Mouse (Mus musculus): Measurements from ENCODE around the gene Car9. TPM values are rescaled to one million over a fixed set of nuclear protein-coding genes. Genes with fewer than 3 reads are reported as not detected.

Car9 gene
- polyA plus RNA-seq, 1 experiment from 2014 or later: 0.19 TPM

DNA sequence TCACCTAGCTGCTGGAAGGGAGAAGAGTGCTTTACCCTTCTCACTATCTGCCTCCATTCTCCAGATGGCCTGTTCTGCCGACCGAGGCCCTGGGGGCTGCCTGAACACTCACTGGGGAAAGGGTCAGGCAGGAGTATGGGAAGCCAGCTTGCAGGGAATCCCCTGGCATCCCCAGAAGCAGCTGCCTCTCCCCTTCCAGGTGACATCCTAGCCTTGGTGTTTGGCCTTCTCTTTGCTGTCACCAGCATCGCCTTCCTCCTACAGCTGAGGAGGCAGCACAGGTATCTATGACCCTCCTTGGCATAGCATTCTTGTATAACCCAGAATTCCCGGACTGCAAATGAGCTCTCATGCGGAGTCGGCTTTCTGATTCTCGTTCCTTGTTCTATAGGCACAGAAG, 5.9 kb downstream of the Car9 start:
- ATAC-seq (replicated peaks): no peak
- Histone ChIP-seq H3K9ac (replicated peaks) (no peak overlapping the region), H3K4me2 (replicated peaks) (no peak overlapping the region), H3K27me3 (peaks cover 9% of the 10 kb centered on the region; the same call in 1 of the 2 replicates), H3K27ac (replicated peaks) (no peak overlapping the region), H3K36me3 (no peaks in the 10 kb centered on the region), H3K4me1 (peaks cover 15% of the 10 kb centered on the region), H3K4me3 (no peak overlapping the region), H3K9me3 (no peaks in the 10 kb centered on the region)
- WGBS: 67% methylated on average over 7 of the region's 7 CpGs

DNA sequence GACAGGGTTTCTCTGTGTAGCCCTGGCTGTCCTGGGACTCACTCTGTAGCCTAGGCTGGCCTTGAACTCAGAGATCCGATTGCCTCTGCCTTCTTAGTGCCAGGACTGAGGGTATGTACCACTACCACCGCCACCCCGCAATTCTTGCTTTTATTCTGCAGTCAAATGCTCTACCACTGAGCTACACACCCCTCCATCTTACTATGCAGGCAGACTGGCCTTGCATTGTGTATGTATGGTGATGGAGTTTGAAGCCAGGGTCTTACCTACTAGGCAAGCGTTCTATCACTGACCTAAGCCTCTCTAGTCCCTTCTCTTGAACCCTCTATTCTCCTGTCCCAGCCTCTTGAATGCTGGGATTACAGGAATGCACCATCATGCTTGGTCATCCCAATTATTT, 6.5 kb downstream of the Car9 start:
- no peak overlapping the region for H3K4me3 ChIP-seq
- ATAC-seq (replicated peaks): no peak
- H3K9me3 ChIP-seq: no peaks in the 10 kb centered on the region
- H3K4me2 ChIP-seq (replicated peaks): no peak overlapping the region
- H3K27me3 ChIP-seq: peaks cover 6% of the 10 kb centered on the region; the same call in 1 of the 2 replicates
- H3K9ac ChIP-seq (replicated peaks): no peak overlapping the region
- no peaks in the 10 kb centered on the region for H3K36me3 ChIP-seq
- H3K27ac ChIP-seq (replicated peaks): no peak overlapping the region
- peaks cover 9% of the 10 kb centered on the region for H3K4me1 ChIP-seq
- 81% methylated on average over 4 of the region's 4 CpGs for WGBS

DNA sequence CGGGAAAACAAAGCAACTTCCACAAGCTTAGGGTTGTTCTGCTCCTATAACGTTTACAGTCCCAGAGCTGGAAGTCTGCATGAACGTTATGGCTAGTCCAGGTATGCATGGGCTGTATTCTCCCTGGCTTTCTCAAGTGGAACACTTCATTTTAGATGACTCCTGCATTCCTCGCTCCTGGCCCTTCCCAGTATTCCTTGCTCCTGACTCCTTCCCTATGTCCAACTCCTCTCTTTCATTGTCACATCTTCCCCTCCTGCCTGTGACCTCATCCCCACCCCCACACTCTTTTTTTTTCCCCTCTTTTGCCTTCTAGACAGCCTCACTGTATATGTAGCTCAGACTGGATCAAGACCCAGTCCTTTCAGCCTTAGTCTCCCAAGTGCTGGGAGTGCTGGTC, 7.0 kb downstream of the Car9 start:
- Histone ChIP-seq H3K36me3 (no peaks in the 10 kb centered on the region), H3K9me3 (no peaks in the 10 kb centered on the region), H3K4me2 (replicated peaks) (no peak overlapping the region), H3K9ac (replicated peaks) (no peak overlapping the region), H3K4me1 (peaks cover 4% of the 10 kb centered on the region), H3K4me3 (no peak overlapping the region), H3K27me3 (peaks cover 4% of the 10 kb centered on the region; the same call in 1 of the 2 replicates), H3K27ac (replicated peaks) (no peak overlapping the region)
- ATAC-seq (replicated peaks): no peak
- 84% methylated on average over 4 of the region's 4 CpGs for WGBS

DNA sequence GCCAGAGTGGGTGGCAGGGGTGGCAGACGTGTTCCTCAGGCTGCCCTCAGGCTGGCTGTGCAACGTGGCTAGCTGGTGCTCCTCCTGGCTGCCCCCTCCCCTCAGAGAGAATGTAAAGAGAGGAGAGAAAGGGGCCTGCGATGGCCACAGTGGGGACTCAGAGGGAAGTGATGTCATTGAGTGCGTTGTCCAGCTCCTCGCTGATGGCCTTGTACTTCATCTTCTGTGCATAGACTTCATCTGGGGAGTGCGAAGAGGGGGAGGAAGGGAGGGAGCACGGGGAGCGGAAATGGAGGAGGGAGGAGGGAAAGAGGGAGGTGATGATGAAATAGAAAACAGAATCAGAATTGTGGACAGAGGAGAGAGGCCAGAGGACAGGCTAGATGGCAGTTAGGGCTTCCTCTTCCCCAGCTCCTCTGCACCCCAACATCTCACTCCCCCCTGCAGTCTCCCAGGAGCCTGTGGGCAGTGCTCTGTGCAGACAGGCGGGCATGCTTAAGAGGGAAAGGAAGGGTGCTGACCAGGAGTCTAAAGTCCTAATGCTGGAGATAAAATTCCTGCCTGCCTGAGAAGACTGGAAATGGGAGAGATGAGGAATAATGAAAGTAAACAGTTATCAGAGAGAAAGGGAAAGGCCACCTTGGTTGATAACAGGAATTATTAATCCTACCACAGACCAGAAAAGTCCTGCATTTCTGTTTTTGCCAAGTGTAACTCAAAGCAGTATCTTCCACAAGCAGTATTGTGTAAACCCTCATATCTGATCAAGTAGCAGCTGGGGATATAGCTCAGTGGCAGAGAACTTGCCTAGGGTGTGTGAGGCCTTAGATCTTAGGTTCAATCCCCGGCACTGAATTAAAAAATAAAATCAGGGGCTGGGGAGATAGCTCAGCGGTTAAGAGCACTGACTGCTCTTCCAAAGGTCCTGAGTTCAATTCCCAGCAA, 9.3 kb downstream of the Car9 start:
- no peak overlapping the region for H3K27ac ChIP-seq (replicated peaks)
- H3K36me3 ChIP-seq: no peaks in the 10 kb centered on the region
- H3K4me3 ChIP-seq: no peak overlapping the region
- no peaks in the 10 kb centered on the region for H3K9me3 ChIP-seq
- no peak overlapping the region for H3K9ac ChIP-seq (replicated peaks)
- ATAC-seq (replicated peaks): no peak
- H3K4me1 ChIP-seq: peaks cover 6% of the 10 kb centered on the region; the same call in 1 of the 2 replicates
- H3K4me2 ChIP-seq (replicated peaks): no peak overlapping the region
- peaks cover 4% of the 10 kb centered on the region; the same call in 1 of the 2 replicates for H3K27me3 ChIP-seq
- WGBS: 69% methylated on average over 11 of the region's 11 CpGs

DNA sequence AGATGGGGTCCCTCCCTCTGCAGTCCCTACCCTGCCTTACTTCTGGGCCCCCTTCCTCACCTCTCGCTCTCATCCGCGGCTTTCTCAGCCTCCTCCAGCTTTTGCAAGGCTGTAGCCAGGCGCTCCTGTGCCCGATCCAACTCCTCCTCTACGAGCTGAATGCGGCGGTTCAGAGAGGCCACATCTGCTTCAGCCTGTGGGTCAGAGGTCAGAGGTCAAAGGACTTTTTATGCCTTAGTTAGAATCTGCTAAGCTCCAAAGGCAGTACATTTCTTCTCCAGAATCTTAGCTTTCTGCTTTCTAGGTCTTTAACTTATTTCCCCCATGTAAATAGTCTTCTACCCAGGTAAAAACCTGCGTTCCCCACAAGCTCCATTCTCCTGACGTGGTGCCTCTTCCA, 12.8 kb downstream of the Car9 start:
- H3K27me3 ChIP-seq: peaks cover 33% of the 10 kb centered on the region
- no peaks in the 10 kb centered on the region for H3K9me3 ChIP-seq
- no peak overlapping the region for H3K4me3 ChIP-seq
- ATAC-seq (replicated peaks): no peak
- 18% methylated on average over 10 of the region's 10 CpGs for WGBS
- H3K4me1 ChIP-seq: peaks cover 17% of the 10 kb centered on the region
- no peaks in the 10 kb centered on the region for H3K36me3 ChIP-seq
- H3K27ac ChIP-seq (replicated peaks): no peak overlapping the region
- H3K9ac ChIP-seq (replicated peaks): no peak overlapping the region
- peak overlapping the region; percentile 19; the same call in 1 of the 2 replicates for H3K4me2 ChIP-seq (replicated peaks)

DNA sequence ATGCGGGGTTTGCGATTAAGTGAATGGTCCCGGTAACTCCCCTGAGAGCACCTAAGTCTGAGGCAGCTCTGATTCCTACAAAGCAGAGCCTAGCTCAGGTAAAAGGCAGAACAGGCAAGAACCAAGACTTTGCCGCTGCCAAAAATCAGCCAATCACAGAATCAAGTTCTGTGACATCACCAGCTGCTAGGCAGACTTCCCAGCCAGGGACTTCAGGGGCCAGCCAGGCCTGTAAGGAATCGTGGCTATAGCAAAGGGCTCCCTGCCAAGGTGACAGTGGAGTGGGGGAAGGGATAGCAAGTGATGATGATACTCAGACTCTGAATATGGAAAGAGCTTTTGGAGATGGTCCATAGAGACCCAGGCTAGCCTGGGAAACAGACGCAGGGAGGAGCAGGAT, 13.2 kb downstream of the Car9 start:
- Histone ChIP-seq H3K27me3 (peaks cover 36% of the 10 kb centered on the region), H3K9ac (replicated peaks) (no peak overlapping the region), H3K36me3 (no peaks in the 10 kb centered on the region), H3K9me3 (no peaks in the 10 kb centered on the region), H3K4me3 (no peak overlapping the region), H3K27ac (replicated peaks) (no peak overlapping the region), H3K4me1 (peaks cover 17% of the 10 kb centered on the region), H3K4me2 (replicated peaks) (peak overlapping the region; percentile 19; the same call in 1 of the 2 replicates)
- peak; percentile 60 for ATAC-seq (replicated peaks)
- WGBS: 12% methylated on average over 6 of the region's 6 CpGs

DNA sequence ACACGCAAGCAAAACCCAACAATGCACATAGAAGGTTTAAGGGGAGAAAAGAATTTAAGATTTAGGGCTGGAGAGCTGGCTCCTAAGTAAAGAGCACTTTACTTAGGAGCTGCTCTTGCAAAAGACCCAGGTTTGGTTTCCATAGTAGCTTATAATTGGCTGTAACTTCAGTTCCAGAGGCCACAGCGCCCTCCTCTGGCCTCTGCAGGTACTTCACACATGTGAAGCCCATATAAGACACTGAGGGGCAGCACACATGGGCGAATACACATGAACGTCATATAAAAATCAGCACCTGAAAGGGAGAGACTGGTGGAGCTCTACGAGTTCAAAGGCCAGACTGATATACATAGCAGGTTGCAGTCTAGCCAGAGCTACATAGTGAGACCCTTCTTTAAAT, 21.1 kb downstream of the Car9 start:
- peaks cover 11% of the 10 kb centered on the region for H3K36me3 ChIP-seq
- no peaks in the 10 kb centered on the region for H3K9me3 ChIP-seq
- H3K27ac ChIP-seq (replicated peaks): no peak overlapping the region
- ATAC-seq (replicated peaks): no peak
- no peak overlapping the region for H3K9ac ChIP-seq (replicated peaks)
- peaks cover 11% of the 10 kb centered on the region for H3K4me1 ChIP-seq
- peaks cover 26% of the 10 kb centered on the region for H3K27me3 ChIP-seq
- WGBS: 69% methylated on average over 5 of the region's 5 CpGs
- H3K4me3 ChIP-seq: no peak overlapping the region
- H3K4me2 ChIP-seq (replicated peaks): no peak overlapping the region

DNA sequence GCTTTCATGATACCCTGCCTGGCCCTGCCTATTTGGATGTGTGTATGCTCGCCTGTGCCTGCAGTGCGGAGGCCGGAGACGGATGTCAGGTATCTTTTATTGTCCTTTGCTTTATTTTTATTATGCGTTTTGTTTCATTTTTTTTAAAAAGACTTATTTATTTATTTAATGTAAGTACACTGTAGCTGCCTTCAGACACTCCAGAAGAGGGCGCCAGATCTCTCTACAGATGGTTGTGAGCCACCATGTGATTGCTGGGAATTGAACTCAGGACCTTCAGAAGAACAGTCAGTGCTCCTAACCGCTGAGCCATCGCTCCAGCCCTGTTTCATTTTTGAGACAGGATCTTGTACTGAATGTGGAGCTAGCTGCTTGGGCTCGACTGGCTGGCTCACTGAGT, 21.7 kb downstream of the Car9 start:
- WGBS: 82% methylated on average over 9 of the region's 9 CpGs
- Histone ChIP-seq H3K9me3 (no peaks in the 10 kb centered on the region), H3K27ac (replicated peaks) (no peak overlapping the region), H3K4me1 (peaks cover 5% of the 10 kb centered on the region), H3K4me2 (replicated peaks) (no peak overlapping the region), H3K9ac (replicated peaks) (no peak overlapping the region), H3K27me3 (peaks cover 20% of the 10 kb centered on the region), H3K4me3 (no peak overlapping the region), H3K36me3 (peaks cover 17% of the 10 kb centered on the region)
- no peak for ATAC-seq (replicated peaks)

DNA sequence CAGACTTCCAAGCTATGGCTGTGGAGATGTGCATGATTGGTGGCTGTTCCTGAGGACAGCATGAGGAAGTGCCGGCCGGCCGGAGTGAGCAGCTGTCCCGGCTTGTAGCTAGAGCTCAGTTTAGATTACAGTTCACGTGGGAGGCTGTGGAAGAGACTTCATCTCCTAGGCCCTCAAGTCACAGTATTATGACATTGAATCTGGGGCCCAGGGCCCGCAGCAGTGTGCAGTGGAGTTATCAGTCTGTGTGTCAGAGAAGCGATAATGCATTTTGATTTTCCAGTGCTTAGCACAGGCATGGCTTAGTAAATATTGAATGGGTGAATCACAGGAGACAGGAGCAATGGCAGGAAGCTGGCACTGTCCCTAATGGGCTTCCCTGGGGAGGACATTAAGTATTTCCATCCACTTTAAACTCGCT, 23.3 kb downstream of the Car9 start:
- H3K27me3 ChIP-seq: peaks cover 9% of the 10 kb centered on the region; the same call in 1 of the 2 replicates
- no peak overlapping the region for H3K4me2 ChIP-seq (replicated peaks)
- 83% methylated on average over 8 of the region's 8 CpGs for WGBS
- H3K27ac ChIP-seq (replicated peaks): no peak overlapping the region
- no peaks in the 10 kb centered on the region for H3K9me3 ChIP-seq
- H3K4me1 ChIP-seq: no peaks in the 10 kb centered on the region
- peaks cover 30% of the 10 kb centered on the region for H3K36me3 ChIP-seq
- H3K4me3 ChIP-seq: no peak overlapping the region
- H3K9ac ChIP-seq (replicated peaks): no peak overlapping the region
- no peak for ATAC-seq (replicated peaks)

DNA sequence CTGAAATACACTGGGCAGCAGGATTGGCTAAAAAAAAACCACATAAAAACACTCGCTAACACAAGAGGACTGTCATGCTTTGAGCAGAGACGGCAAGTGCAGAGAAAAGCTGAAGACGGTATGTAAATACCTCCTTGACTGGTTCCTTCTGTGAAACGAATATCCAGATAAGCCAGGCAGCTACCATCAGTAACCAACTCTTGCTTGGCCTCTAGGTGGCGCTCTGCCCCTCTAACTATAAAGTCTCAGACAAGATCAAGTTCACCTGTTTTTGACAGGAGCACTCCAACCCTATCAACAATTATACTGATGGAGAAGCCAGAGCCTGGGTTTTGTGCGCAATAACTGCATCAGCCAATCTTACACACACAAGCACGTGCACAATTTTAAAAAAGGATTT, 23.8 kb downstream of the Car9 start:
- no peaks in the 10 kb centered on the region for H3K9me3 ChIP-seq
- H3K27me3 ChIP-seq: peaks cover 4% of the 10 kb centered on the region; the same call in 1 of the 2 replicates
- H3K9ac ChIP-seq (replicated peaks): no peak overlapping the region
- no peaks in the 10 kb centered on the region for H3K4me1 ChIP-seq
- H3K27ac ChIP-seq (replicated peaks): no peak overlapping the region
- H3K36me3 ChIP-seq: peaks cover 35% of the 10 kb centered on the region
- H3K4me3 ChIP-seq: no peak overlapping the region
- no peak for ATAC-seq (replicated peaks)
- no peak overlapping the region for H3K4me2 ChIP-seq (replicated peaks)
- WGBS: 24% methylated on average over 7 of the region's 7 CpGs

DNA sequence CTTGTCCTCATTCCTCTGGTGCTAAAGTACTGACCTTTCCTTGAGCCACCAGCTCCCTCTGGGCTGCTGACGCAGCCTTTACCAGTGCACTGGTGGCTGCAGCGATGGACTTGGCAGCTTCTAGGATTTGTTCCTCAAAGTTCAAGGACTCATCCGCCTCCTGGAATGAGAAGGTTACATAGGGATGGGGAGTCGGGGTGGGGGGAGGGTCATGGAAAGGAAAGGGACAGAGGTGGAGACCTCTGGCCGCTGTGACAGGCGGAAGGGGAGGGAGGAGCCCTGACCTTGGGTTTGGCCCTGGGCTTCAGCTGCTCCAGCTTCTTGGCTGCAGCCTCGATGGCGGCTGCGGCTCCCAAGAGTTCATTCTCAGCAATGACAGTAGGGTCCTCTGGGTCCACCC, 26.5 kb downstream of the Car9 start:
- H3K36me3 ChIP-seq: peaks cover 61% of the 10 kb centered on the region
- no peak overlapping the region for H3K9ac ChIP-seq (replicated peaks)
- H3K4me2 ChIP-seq (replicated peaks): no peak overlapping the region
- H3K4me1 ChIP-seq: no peaks in the 10 kb centered on the region
- WGBS: 92% methylated on average over 9 of the region's 9 CpGs
- no peaks in the 10 kb centered on the region for H3K9me3 ChIP-seq
- ATAC-seq (replicated peaks): no peak
- H3K27me3 ChIP-seq: no peaks in the 10 kb centered on the region
- H3K4me3 ChIP-seq: no peak overlapping the region
- H3K27ac ChIP-seq (replicated peaks): no peak overlapping the region

DNA sequence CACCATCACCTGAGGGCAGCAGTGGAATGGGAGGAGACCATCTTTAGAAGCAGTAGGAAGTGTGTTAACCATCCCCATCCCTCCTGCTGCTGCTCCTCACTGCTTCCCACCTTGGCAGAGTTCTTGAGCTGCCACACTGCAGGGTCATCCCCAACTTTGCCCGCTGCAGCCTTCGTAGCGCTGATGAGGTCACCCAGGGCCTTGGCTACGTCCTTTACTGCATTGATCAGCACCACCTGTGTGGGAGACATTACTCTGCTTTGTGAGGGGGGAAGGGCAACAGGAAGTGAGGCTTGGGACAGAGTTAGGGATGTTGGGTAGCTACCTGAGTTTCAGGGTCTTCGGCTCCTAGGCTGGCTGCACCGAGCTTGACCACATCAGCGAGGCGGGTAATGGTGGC, 28.9 kb downstream of the Car9 start:
- H3K9ac ChIP-seq (replicated peaks): no peak overlapping the region
- no peaks in the 10 kb centered on the region for H3K9me3 ChIP-seq
- no peak overlapping the region for H3K27ac ChIP-seq (replicated peaks)
- H3K36me3 ChIP-seq: peaks cover 84% of the 10 kb centered on the region
- WGBS: 96% methylated on average over 8 of the region's 8 CpGs
- H3K4me3 ChIP-seq: no peak overlapping the region
- ATAC-seq (replicated peaks): no peak
- H3K4me2 ChIP-seq (replicated peaks): no peak overlapping the region
- no peaks in the 10 kb centered on the region for H3K27me3 ChIP-seq
- H3K4me1 ChIP-seq: no peaks in the 10 kb centered on the region

Data from forebrain, embryonic 15.5 days (tissue).